Mouse (Mus musculus) kidney, adult 18-20 months (tissue): ENCODE measurements around the gene Hnrnpdl.

Experiments
- DNase-seq: peaks from one replicate; pipeline ENCODE4 v3.0.0; 2021

Hnrnpdl gene

GRCm38 (mm10) chr5:100046096-100046495 is 6.6 kb upstream of the Hnrnpdl start:
- no peak for DNase-seq

GRCm38 (mm10) chr5:100044621-100045020 is 5.2 kb upstream of the Hnrnpdl start:
- DNase-seq = no peak

- DNase-seq = no peak
Observed at GRCm38 (mm10) chr5:100044030-100044429, 4.6 kb upstream of the Hnrnpdl start.

- peak; percentile 70 for DNase-seq
Observed at GRCm38 (mm10) chr5:100043361-100043760, 3.9 kb upstream of the Hnrnpdl start.

GRCm38 (mm10) chr5:100042467-100042866 is 3.0 kb upstream of the Hnrnpdl start:
- DNase-seq = no peak

GRCm38 (mm10) chr5:100041272-100041671 is 1.8 kb upstream of the Hnrnpdl start:
- no peak for DNase-seq

- DNase-seq = no peak
Observed at GRCm38 (mm10) chr5:100040281-100040784, 869 bp upstream of the Hnrnpdl start.

GRCm38 (mm10) chr5:100038714-100039601 is 506 bp downstream of the Hnrnpdl start:
- DNase-seq = peak; percentile 96

GRCm38 (mm10) chr5:100037965-100038713 is 1.3 kb downstream of the Hnrnpdl start:
- peak; percentile 89 for DNase-seq

- no peak for DNase-seq
Observed at GRCm38 (mm10) chr5:100036681-100037080, 2.8 kb downstream of the Hnrnpdl start.

GRCm38 (mm10) chr5:100035950-100036349 is 3.5 kb downstream of the Hnrnpdl start:
- no peak for DNase-seq

GRCm38 (mm10) chr5:100032646-100033045 is 6.8 kb downstream of the Hnrnpdl start:
- no peak for DNase-seq

- DNase-seq = no peak
Observed at GRCm38 (mm10) chr5:100032107-100032506, 7.4 kb downstream of the Hnrnpdl start.

GRCm38 (mm10) chr5:100030069-100030468 is 9.4 kb downstream of the Hnrnpdl start:
- DNase-seq = no peak

GRCm38 (mm10) chr5:100024868-100025267 is 14.6 kb downstream of the Hnrnpdl start:
- DNase-seq = no peak

- DNase-seq = no peak
Observed at GRCm38 (mm10) chr5:100024403-100024802, 15.1 kb downstream of the Hnrnpdl start.

- DNase-seq = no peak
Observed at GRCm38 (mm10) chr5:100020089-100020488, 19.4 kb downstream of the Hnrnpdl start.

- DNase-seq = no peak
Observed at GRCm38 (mm10) chr5:100012599-100012998, 26.9 kb downstream of the Hnrnpdl start.

GRCm38 (mm10) chr5:100008485-100008884 is 31.0 kb downstream of the Hnrnpdl start:
- no peak for DNase-seq

- DNase-seq = no peak
Observed at GRCm38 (mm10) chr5:100007040-100007375, 32.5 kb downstream of the Hnrnpdl start.

- DNase-seq = no peak
Observed at GRCm38 (mm10) chr5:100006324-100007039, 33.0 kb downstream of the Hnrnpdl start.

- no peak for DNase-seq
Observed at GRCm38 (mm10) chr5:100005896-100006295, 33.6 kb downstream of the Hnrnpdl start.

GRCm38 (mm10) chr5:100005431-100005830 is 34.0 kb downstream of the Hnrnpdl start:
- DNase-seq = no peak
